Mouse (Mus musculus): Measurements from ENCODE around the gene Mgrn1.

GRCm38 (mm10) chr16:4837631-4838030, 48.4 kb upstream of the Mgrn1 start:
- no peak for TF ChIP-seq CTCF (IDR thresholded peaks at IDR 0.05; ENCODE audit: low read depth, low read length)
- no peak for TF ChIP-seq POLR2A (IDR thresholded peaks at IDR 0.05; ENCODE audit: borderline replicate concordance, low read depth, low read length)

All from bone marrow macrophage, adult 2 months (primary cell).